Mouse (Mus musculus) 3T3-L1 (cell line): ENCODE measurements at regions not wholly inside any gene's neighbourhood (a gene's known extent, or its start where the extent isn't known, plus 50 kb on each side); places are given as distances from the start of the nearest gene placed in this dataset.
"Not testable (repeated sequence)": the region's sequence is repeated elsewhere in the genome, so short reads cannot be mapped to it uniquely, and the experiment has no call there.

Source experiments
- DNase-seq: peaks from one replicate; pipeline ENCODE4 v3.0.0-alpha.2; 2015; ENCODE audit warnings: low read depth, low spot score

- DNase-seq, result no peak
These were observed 106.8 kb upstream of the Nyap2 start for GRCm38 (mm10) chr1:80969927-80970326.

- DNase-seq, result no peak
These were observed 107.6 kb upstream of the Nyap2 start for GRCm38 (mm10) chr1:80969194-80969593.

GRCm38 (mm10) chr1:80965792-80966191 is 111.0 kb upstream of the Nyap2 start:
- no peak for DNase-seq

GRCm38 (mm10) chr1:80964376-80964775 is 112.4 kb upstream of the Nyap2 start:
- DNase-seq, result no peak

- no peak for DNase-seq
These were observed 112.9 kb upstream of the Nyap2 start for GRCm38 (mm10) chr1:80963838-80964237.

- no peak for DNase-seq
These were observed 126.3 kb upstream of the Nyap2 start for GRCm38 (mm10) chr1:80950406-80950805.

GRCm38 (mm10) chr1:80946049-80946448 is 130.7 kb upstream of the Nyap2 start:
- not testable (repeated sequence) for DNase-seq

GRCm38 (mm10) chr1:80939372-80939771 is 137.4 kb upstream of the Nyap2 start:
- no peak for DNase-seq

- DNase-seq, result no peak
These were observed 141.0 kb upstream of the Dock10 start for GRCm38 (mm10) chr1:80899281-80899680.

GRCm38 (mm10) chr1:80874140-80874849 is 116.0 kb upstream of the Dock10 start:
- no peak for DNase-seq

- no peak for DNase-seq
These were observed 115.3 kb upstream of the Dock10 start for GRCm38 (mm10) chr1:80873596-80873995.

- DNase-seq, result no peak
These were observed 110.5 kb upstream of the Dock10 start for GRCm38 (mm10) chr1:80868805-80869204.

- no peak for DNase-seq
These were observed 98.7 kb upstream of the Dock10 start for GRCm38 (mm10) chr1:80856981-80857380.

- no peak for DNase-seq
These were observed 96.8 kb upstream of the Dock10 start for GRCm38 (mm10) chr1:80854945-80855656.

- no peak for DNase-seq
These were observed 96.0 kb upstream of the Dock10 start for GRCm38 (mm10) chr1:80854289-80854701.

GRCm38 (mm10) chr1:80852761-80853160 is 94.4 kb upstream of the Dock10 start:
- no peak for DNase-seq

GRCm38 (mm10) chr1:80830196-80830794 is 72.0 kb upstream of the Dock10 start:
- DNase-seq, result peak; percentile 32

- no peak for DNase-seq
These were observed 68.1 kb upstream of the Dock10 start for GRCm38 (mm10) chr1:80826383-80826782.

- DNase-seq, result no peak
These were observed 65.6 kb upstream of the Dock10 start for GRCm38 (mm10) chr1:80823953-80824352.

GRCm38 (mm10) chr1:80822185-80822584 is 63.9 kb upstream of the Dock10 start:
- no peak for DNase-seq

GRCm38 (mm10) chr1:80812906-80813305 is 54.6 kb upstream of the Dock10 start:
- DNase-seq, result no peak
